Mouse (Mus musculus): ENCODE measurements around the gene Hps1.

The Hps1 gene

GRCm38 (mm10) chr19:42753141-42753917, 26.4 kb downstream of the Hps1 start:
- DNase-seq: no peak

DNA sequence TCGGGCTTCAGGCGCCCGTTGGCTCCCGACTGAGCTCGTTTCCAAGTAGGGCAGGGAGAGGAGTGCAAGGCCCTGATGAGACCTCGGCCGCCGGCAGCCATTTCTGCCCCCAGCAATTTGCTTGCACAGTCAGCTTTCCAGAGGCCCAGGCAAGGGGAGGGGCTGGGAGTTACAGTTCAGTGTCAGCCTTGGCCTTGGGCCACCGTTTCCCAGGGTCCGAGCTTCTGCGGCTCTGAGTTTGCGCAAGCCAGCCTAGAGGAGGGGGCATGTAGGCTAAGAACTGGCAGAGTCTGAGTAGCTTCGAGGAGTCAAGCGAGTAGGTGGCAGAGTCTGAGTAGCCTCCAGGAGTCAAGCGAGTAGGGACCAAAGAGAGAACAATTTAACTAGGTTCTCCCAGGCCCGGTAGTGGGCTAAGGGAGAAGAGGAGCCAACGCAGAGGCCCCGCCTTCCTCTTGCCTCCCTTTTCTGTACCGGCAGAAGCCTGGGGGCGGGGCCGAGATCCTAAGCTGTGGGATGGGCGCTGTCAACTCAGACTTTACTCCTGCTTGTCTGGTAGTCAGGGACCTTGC, 27.3 kb downstream of the Hps1 start, which contains the start of gene Pyroxd2:
Gene Pyroxd2, minus strand, starts transcription at position 413 of the 569 bp plus-strand sequence.
- peak; percentile 31 for DNase-seq

GRCm38 (mm10) chr19:42750196-42750595, 29.6 kb downstream of the Hps1 start:
- no peak for DNase-seq

GRCm38 (mm10) chr19:42746702-42747101, 33.1 kb downstream of the Hps1 start:
- DNase-seq: no peak

- DNase-seq: no peak
These were observed 33.9 kb downstream of the Hps1 start for GRCm38 (mm10) chr19:42745869-42746224.

GRCm38 (mm10) chr19:42745084-42745868, 34.5 kb downstream of the Hps1 start:
- DNase-seq: no peak

DNA sequence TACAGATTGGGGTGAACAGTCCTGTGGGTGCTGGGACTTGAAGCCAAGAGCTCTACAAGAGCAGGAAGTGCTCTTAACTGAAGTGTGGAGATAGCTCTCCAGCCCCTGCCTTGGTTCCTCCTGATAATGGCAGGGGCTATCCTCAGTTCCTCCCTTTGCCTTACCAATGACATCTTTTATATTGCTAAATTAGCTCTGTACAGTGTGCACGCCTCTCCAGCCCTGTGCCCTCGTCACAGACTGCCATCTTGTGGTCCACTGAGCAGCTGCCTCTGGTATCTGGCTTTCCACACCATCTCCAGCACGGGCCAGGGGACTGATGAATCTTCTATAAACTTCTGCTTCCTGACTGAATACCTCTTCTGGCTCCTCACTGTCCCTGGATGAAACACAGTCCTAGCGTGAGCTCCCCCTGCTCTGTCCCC, 35.6 kb downstream of the Hps1 start:
- DNase-seq: no peak

DNA sequence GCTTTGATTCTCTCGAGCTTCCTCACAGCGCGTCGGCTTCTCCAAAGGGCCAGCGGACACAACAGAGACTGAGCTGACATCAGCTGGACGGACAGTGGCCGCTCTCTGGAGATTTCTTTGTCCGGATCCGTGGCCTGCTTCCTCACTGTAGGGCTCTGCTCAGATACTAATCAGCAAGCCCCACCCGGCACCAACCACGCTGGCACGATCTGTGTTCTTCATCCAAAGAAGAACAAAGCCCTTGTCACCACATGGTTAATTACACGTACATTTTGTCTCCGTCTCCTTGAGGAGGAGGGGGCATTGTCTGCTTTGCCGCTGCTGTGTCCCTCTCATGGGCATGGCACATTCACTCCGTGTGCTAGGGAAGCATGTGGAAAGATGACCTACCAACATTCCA, 36.5 kb downstream of the Hps1 start:
- no peak for DNase-seq

DNA sequence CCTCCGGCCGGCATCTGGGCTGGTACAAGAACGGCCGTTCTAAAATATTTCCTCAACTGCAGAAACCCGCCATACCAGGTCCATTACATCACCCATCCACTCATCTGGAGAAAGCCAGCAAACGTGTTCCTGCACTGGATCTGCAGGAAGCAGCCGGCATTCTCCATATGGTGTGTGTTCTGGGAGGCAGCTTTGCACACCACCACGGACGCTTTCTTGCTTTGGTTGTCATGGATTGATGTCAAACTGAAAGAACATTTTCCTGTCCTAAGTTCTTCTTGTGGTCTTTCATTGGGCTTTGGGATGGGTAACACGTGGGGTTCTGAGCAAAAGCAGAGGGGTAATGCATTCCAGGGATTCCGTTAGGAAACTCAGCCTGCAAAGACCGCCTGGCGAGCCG, 37.9 kb downstream of the Hps1 start:
- DNase-seq: no peak

DNA sequence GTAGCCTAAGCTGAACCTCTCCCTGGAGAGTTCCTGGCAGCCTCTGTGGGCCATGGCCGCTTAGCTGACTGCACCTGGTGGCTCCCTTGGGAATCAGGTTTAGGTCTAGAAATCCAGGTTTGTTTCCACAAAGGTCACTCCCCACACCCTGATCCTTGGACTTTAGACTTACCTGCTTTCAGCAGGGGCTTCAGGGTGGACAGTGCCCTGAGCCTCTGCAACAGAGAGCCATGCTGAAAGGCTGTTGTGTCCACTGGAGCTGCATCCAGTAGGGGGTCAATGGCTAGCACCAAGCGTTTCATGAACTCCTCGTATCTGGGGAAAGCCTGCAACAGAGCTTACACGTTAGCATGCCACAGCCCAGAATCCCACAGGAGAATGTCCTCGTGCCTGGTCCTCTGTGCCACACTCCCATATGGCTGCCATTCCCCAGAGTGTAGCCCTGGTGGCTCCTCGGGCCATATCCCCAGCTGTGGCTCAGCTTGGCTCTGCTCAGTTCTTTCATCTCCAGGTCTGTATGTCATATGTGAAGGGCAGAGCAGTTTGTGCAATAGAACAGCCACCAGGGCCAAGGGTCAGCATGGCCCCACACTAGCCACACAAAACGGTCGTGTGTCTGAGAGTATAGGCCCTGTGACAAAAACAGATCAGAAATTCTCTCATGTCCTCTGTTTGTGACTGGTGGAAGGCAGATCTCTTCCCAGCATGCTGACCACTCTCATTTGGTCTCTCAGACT, 39.4 kb downstream of the Hps1 start:
- DNase-seq: no peak

- DNase-seq: no peak
These were observed 40.0 kb downstream of the Hps1 start for GRCm38 (mm10) chr19:42739734-42740133.

GRCm38 (mm10) chr19:42737753-42738152, 42.0 kb downstream of the Hps1 start:
- no peak for DNase-seq

- DNase-seq: no peak
These were observed 44.8 kb downstream of the Hps1 start for GRCm38 (mm10) chr19:42734982-42735381.

DNA sequence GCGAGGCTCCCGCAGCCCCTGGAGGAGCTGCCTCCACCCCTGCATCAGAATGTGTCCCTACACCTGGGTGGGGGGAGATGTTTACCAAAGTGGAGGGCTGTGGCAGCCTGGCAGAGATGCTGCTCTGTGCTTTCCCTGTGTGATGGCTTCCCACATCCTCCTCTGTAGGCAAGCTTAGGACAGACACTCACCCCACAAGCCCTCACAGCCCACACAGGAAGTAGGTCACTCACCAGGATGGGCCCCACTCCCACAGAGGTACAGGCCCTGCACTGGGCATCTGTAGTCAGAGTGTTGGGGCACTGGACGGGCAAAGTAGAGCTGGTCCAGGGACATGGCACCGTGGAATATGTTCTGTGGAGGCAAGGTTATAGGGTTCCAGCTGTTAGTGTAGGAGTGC, 52.4 kb downstream of the Hps1 start:
- DNase-seq: no peak

- DNase-seq: peak; percentile 61
These were observed 53.0 kb downstream of the Hps1 start for GRCm38 (mm10) chr19:42726766-42727165.

DNA sequence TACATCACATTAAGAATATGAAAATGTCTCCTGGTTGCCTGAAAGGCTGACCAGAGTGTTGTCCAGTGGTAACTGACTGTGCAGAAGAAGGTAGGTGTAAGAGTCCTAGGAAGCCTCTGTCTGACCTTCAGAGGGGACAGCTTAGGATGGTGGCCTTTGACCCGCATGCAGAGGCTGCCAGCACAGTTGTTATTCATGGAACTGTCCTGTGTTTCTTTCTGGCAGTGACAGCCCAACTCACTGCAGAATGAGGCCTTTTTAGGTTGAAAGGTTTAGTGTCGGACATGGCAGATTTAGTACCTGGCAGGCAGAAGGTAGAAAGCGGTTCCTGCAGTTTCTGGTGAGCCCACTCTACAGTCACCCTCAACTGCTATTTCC, 53.8 kb downstream of the Hps1 start:
- DNase-seq: no peak

GRCm38 (mm10) chr19:42725056-42725972, 54.5 kb downstream of the Hps1 start:
- DNase-seq: no peak

- no peak for DNase-seq
These were observed 56.5 kb downstream of the Hps1 start for GRCm38 (mm10) chr19:42723302-42723701.

GRCm38 (mm10) chr19:42722500-42722899, 57.3 kb downstream of the Hps1 start:
- no peak for DNase-seq

DNA sequence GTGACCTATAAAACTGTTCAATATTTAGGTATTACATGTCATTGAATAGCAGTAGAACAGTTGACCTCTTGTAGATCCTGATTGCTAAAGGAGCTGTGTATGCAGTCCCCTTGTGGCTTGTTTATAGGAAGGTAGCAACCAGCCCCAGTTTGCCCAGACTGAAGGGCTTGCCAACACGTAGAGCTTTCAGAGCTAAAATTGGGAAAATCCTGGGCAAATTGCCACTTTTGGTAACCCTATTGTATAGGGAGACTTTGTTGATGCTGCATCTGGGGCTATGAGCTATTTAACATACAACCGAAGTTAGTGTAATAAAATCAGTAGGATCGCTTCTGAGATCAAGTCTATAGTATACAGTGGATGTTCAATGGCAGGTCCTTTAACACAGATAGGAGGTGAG, 61.7 kb downstream of the Hps1 start:
- no peak for DNase-seq

DNA sequence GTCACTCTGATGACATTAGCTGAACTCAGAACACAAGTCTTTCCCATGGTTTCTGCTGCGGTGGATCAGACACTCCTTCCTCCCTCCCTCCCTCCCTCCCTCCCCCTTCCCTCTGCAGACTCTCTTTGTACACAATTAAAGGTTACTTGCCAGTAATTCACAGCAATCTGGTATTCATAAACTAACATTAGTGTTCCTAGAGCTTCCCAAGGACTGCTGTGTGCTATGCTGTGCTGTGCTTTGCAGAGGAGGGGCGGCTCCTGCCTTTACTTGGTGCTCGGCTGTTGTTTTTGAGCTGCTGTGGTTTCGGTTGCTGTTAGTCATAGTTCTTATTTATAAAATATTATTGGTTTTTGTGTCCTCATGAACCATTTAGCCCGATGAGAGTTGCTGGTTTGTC, 62.1 kb downstream of the Hps1 start:
- no peak for DNase-seq

DNA sequence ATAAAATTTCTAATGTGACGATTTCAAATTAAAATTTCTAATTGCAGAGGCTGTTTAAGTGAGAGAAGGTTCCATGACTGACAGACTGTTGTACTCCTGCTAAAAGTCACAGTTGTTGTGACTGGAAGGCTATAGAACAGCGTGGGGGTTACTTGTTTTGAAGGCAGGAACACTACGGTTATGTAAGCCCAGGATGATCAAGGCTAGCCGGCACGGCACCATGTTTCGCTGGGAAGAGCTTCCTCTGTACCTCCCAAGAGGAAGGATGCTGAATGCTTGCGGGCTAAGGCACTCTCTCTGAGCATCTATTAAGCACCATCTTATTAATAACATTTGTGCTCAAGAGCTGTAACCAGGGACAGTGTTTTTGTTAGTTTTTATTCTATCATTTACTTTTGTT, 63.3 kb downstream of the Hps1 start:
- no peak for DNase-seq
